Mouse (Mus musculus) gastrocnemius, adult 18-20 months (tissue): ENCODE measurements around the gene Meox1. TPM values are rescaled to one million over a fixed set of nuclear protein-coding genes. Genes with fewer than 3 reads are reported as not detected.
A peak's percentile ranks its signal among the peaks of the same experiment; 100 is the strongest.

Source experiments
- DNase-seq: peaks from one replicate; pipeline ENCODE4 v3.0.0; 2021; ENCODE audit warnings: low spot score
- long read RNA-seq, 2 experiments: library from polyadenylated mRNA; stranded (forward); transcript quantifications; one replicate each; pipeline ENCODE4 v2.0.0; 2021
- total RNA-seq, 2 experiments: library from RNA; stranded (reverse); gene quantifications; 2 replicates each; pipeline ENCODE4 v1.2.3; 2021

Gene Meox1
- 1 to 10 TPM; 1.3 to 3.8 TPM for total RNA-seq
- long read RNA-seq, experiment 1, partial matches to known transcripts, result 0 of 5 reads
- long read RNA-seq, experiment 1, other reads (novel, unspliced or antisense), result 1 of 5 reads
- long read RNA-seq, experiment 2, partial matches to known transcripts, result 0 of 4 reads
- long read RNA-seq, experiment 2, other reads (novel, unspliced or antisense), result 1 of 4 reads

DNA sequence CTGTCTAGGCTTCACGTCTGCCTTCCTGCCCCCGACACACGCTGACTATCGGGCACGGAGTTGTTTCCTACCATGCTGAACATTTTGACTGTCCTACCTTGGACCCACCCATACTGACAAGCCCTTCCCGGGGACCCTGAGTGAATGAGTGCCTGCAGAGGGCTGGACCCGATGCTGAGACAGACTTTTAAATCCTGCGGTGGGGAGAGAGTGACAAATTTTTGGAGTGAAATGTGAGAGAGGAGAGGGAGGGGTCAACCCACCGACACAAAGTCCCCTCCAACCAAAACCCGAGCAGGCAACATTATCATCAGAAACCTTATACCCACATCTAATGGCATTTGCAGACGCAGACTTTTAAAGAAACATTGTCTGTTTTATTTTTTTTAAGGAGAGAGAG is at the start of gene Meox1:
Gene Meox1, minus strand, starts transcription at position 171 of the 400 bp plus-strand sequence.
- no peak for DNase-seq

DNA sequence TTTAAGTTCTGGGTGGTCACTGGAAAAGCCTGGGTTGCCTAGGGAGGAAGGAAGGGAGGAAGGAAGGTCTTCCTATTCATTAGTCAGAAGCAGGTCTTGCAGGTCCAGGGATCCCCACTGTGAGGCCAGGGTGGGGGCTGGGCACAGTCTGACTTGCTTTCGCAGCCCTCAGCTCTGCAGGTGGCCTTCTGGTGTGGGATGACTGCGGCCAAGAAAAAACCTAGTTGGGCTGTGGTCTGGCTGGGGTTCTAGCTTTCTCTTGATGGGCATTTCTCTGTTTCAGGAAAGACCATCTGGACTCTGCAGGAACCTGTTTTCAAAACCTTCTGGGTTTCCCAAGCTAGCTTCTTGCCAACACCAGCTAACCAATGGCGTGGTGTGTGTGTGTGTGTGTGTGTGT is 48.9 kb upstream of the Meox1 start:
- DNase-seq, result no peak

DNA sequence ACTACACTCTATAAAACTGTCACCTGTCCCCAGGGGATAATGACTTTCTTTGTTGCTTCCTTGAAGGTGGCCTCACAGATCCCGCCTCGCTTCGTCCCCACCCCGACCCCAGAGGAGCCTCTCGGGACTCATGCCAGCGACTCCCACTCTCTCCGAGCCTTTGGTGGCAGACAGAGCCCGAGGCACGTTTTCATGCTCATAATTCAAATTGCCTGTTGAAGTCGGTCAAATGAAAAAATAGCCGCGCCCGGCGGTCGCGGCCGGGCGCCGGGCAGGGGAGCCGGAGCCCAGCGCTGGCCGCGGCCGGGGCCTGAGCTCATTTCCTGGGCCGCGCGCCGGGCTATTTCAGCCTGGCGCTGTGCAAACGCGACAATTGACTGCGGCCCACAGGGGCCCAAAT is 42.9 kb upstream of the Meox1 start:
- no peak for DNase-seq

DNA sequence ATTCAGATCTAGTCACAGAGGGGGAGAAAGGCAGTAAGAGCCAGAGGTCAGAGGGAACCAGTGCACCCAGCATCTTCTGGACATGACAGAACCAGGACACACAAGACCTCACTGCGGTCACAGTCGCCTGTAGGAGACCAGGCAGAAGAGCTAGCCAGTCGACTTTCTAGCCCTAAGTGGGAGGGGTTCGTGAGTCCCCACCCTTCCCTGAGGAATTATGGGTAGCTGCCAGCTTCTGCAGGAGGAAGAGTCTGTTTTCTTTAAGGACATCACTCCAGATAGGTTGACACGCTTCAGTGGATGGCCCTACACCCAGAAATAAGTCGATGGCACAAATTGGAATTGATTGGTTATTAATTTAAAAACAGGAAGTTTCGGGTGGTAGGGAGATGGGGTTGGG is 42.2 kb upstream of the Meox1 start:
- DNase-seq, result no peak

DNA sequence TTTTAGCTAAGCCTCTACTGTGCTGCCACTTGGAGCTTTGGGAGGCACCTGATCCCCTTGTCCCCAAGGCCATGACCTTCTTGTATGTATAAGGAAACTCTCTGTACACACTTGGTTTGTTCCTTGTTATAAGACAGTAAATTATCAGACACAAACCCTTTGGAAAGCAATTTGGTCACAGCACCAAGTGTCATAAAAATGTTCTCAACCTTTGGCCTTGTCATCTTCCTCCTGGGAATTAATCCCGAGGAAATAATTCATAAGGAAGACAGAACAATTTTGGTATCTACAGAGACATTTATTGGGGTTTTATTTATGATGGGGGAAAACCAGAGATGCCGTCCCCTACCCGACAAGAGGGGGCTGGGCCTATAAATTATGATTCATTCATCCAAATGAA is 41.6 kb upstream of the Meox1 start:
- DNase-seq, result no peak

DNA sequence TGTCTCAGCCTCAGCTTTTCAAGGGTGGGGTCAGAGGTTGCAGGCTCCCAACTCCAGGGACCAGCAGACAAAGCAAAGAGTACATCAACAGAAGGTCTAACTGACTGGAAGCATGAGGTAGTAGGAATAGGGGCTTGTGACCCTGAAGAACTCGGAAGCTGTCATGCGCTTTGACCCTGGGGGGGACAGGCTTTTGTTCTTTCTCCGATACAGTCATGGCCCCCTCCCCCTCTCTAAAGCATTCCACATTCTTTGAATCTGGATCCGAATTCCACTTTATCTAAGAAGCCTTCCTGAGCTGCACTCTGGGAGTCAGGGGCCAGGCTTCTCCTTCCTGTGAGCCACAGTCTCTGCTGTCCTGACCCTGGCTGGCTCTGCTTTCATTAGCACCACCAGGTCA is 37.8 kb upstream of the Meox1 start:
- no peak for DNase-seq

DNA sequence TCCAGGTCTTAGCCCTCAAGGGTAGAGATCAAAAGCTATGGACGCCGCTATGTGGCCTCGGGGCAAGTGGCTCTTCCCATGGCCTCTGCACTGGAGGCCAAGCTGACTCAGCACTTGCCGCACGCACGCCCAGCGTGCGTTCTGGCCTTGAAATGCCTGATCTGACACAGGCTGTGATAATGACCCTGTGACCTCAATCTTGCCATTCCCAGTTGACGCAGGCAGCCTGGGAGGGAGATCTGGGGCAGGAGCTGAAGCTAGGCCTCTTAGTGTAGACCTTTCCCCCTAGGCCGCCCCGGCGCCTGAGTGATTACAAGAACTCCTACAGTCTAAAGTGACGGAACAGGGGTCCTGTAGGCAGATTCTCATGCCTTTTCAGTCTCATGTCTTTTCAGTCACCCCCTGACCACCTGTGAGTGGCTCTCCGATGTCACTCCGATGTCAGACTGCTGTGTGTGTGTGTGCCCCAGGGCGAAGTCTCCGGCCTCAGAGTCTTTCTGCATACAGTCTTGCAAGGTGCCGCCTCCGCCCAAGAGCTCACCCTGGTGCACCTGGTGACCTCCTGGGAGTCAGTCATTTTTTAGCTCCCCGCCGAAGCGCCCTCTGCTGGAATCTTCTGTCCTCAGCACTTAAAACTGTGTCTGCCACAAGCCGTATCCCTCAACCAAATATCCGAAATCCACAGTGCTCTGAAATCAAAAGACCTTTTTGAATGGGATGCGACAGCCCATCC is 34.0 kb upstream of the Meox1 start:
- no peak for DNase-seq

DNA sequence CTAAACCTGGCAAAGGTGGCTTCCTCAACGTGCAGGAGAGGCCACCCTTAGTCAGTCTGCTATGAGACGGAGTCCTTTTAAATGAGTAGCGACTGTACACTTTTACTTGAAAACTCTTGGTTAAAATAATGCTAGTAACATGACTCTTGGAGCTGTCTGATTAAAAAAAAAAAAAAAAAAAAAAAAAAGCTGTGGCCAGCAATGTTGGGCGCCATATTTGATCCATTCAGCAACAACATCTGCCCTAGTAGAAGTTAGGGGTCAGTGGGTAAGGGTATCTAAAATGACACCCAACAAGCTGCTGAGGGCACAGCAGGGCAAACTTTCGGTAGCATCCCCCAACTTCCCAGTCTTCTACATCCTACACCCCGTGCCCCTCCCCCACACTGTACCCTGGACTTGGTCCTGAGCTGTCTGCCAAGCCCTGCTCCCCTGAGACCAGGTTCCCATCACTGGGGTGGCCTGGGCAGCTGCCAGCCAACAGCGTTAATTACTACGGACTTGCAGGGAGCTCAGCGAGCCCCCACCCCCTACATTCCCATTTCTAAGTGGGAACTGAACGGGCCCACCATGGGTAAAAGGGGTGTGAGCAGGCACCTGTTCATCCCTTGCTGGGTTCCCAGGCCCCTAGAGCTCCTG is 32.9 kb upstream of the Meox1 start:
- no peak for DNase-seq

DNA sequence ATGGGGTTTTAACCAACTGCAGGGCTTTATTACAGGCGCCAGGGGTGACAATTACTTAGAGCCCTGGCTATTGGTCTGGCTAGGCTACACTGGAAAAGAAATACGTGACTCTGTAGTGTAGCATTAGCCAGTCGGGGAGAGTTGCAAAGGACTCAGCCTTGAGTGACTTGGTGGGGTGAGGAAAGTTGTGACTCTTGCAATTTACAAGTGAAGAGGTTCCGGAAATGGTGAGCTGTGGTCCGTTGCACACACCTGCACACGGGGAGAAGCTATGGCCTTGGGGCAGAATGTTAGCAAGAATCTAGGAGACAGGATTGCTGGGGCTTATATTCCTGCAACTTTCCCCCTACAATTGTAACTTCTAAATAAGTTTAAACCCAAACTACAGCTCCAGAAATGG is 31.5 kb upstream of the Meox1 start:
- no peak for DNase-seq

DNA sequence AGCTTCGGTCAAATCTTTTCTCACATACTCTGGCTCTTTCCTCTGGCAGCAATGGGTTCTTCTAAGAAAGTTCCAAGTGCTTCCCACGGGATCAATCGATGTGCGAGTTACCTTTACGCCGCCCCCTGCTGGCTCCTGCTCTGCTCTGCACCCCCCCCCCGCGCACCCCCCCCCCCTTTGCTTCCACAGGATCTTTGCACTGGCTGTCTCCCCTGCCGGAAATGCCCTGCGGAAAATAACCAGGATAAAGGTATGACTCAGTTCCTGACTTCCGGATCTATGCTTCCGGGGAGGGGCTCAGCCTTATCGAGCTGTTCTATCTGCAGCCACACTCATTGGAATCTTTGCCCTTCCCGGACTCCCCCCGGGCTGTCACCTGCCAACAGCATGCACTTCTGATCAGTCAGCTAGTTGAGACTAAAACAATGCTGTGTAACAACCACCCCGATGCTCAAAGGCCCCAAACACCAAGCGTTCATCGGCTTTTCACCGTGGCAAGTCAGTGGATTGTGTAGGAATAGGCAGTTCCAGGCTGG is 30.3 kb upstream of the Meox1 start:
- no peak for DNase-seq

DNA sequence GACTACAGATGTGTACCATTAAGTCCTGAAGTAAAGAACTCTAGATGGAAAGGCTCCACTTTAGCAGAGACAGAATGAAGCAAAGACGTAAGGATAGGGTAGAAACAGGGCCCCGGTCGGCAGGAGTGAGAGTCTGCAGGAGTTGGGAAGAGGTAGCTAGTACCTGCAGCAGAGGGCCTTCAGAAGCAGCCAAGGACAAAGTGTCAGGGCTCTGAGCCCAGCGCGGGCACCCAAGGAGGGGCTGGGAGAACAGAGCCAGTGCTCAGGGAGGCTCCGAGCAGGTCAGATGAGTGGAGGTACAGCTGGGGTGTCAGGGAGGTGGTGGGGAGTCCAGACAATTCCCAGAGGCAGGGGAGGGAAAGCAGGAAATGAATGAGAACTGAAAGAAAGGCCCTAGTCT is 29.8 kb upstream of the Meox1 start:
- no peak for DNase-seq

DNA sequence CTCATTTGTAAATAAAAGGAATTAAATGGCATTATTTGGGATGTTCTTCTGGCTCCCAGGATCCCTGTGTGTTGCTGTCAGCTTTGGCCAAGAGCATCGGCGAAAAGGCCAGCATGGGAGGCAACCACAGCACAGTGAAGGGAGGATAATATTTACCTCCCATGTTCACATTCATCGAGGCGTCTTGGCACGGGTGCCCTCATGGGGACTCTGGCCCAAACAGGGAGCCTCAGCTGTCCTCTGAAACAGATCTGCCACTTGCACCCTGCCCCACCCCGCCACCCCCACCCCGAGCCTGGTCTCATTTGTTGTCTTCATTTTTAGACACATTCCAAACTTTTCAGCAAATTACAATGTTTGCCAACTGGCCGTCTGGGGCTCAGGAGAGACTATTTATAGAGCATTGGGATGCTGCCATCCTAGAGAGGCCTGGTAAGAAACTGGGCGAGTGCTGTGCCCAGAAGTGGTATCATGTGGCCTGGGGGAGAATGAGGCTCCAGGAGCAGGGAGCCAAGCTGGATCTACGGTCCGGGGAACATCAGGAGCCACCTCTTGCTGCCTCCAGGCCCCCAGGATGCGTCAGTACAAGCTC is 27.3 kb upstream of the Meox1 start:
- peak; percentile 67 for DNase-seq

DNA sequence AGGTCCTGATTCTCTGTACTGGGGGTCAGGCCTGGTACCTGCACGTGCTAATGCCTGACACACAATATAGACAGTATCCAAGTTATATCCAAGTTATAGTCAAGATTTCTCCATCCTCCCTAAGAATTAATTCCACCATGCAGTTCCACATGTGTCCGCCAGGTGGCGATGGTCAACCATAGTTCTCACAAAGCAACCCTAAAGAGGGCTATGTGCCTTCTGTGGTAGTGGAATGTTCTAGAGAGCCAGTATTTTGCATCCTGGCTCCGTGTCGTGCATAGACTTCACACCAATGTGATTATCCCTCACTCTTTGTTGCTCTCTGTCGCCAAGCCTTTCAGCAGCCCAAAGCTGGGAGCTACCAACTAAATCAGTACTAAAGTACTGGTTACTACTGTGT is 25.5 kb upstream of the Meox1 start:
- DNase-seq, result peak; percentile 80

DNA sequence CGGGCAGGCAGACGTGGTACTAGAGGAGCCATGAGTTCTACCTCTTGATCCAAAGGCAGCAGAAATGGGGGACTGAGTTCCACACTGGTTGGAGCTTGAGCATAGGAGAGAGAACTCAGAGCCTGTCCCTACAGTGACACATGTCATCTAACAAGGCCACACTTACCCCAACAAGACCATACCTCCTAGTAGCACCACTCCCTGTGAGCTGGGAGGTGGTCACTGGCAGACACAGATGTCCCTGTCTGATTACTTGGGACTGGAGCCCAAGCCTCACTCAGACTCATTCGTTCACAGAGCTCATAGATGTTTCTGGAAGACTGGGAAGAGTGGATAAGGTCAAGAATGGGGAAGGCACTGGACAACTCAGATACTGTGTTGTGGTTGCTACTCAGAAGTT is 24.4 kb upstream of the Meox1 start:
- no peak for DNase-seq

DNA sequence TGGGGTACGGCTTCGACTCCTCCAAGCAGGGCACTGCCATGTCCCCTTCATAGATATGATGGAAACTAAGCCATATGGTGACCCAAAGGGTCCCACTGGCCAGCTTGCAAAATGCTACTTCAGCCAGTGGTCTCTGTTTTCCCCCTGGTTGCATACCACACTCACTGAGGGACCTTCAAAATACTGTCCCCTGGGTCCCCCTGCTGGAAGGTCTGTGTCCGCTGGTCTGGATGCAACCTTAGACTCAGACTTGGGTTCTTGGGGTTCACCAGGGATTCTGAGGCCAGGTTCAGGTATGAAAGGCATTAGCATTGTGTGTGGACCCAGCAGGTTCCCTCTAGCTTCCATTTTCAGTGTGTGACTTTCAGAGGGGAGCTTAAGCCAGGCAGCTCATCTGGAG is 22.6 kb upstream of the Meox1 start:
- no peak for DNase-seq

DNA sequence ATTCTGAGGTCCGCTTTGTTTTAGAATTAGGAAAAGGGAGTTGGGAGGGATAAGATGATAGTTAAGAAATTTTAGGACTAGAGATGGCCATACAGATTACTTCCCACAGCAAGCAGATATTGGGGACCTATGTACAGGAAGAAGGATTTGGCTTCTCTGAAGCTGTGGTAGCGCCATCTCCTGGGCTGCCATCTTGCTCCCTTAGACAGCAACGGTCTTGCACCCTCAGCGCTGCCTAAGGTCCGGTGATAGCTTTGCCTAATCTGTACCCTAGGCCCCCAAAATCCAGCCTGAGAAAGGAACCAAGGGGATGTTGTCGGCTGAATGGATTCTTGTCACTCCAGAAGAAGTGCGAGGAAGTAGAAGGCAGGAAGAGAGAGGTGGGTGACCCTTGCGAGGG is 19.4 kb upstream of the Meox1 start:
- no peak for DNase-seq

DNA sequence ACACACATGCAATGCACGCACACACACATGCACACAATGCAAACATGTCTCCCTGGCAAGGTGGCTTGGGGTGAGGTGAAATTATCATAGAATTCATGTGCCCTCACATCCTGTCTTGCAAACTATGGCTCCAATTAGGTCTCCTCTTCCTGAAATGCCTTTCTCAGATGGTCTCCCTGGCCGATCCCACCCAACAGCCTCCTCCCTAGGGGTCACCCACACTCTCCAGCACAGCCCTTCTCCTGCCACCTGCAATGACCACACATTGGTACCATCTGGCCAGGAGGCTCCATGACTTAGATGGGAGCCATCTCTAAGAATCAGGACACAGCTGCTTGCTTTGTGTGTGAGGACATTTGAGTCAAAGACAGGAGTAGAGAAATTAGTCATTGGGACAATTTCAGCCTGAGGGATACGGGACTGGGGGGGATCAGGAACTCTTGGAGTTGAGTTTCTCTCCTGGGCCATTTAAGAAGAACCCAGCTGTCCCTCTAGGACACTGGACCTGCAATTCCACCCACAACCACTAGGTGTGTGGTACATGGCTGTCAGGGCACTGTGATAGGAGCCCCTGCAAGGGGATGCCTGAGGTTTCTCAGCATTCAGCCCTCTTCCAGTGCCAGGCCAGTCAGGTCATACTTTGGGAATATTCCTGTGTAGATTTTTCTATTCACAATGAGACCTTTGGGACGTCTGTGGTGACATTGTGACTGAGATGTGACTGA is 17.8 kb upstream of the Meox1 start:
- no peak for DNase-seq

DNA sequence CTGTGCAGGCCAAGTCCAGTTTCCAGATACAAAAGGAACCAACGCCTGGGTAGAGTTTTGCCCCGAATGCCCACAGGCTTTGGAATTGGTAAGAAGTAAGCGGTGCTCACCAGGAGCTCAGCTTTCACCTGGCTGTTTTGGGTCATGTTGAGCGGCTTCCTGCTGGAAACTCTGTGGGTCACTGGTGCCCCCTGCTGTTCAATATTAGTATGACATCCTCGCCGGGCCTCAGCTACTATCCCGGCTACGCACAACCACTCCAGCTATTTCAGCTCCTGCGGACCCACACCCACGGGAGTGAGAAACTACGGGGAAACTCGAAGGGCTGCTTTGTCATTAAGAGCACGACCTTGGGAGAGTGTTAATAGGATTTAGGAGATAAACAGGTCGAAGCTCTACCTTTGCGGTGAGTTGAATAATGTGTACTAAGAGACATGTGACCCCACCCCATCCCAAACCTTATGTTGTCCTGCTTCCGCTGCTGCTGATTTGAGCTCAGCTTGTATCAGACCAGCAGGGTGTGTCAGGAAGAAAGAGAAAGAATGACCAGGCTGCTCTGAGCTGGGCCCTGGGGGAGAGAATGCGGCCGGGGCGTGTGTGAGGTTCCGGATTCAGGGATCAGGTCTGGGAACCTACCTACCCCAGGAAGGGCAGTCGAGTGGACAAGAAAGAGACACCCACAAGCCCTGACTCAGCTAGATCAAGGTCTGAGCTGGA is 16.2 kb upstream of the Meox1 start:
- DNase-seq, result peak; percentile 82

DNA sequence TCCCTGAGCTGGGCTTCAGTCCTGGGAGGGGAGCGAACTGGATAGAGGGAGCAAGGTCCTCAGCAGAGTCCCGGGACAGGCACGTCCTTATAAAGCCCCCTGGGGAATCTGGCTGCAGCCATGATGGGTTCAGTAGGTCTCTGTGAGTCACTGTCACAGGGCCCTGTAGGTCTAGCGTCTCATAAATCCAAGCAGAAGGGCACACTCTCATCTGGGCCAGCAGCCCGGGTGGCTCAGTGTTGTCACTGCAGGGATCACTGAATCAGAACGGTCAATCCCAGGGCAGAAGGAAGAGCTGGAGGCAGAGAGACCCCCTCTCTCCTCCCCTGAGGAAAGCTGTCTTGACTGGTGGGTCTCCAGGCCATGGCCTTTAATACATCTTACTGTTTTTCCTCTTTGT is 14.6 kb upstream of the Meox1 start:
- no peak for DNase-seq

DNA sequence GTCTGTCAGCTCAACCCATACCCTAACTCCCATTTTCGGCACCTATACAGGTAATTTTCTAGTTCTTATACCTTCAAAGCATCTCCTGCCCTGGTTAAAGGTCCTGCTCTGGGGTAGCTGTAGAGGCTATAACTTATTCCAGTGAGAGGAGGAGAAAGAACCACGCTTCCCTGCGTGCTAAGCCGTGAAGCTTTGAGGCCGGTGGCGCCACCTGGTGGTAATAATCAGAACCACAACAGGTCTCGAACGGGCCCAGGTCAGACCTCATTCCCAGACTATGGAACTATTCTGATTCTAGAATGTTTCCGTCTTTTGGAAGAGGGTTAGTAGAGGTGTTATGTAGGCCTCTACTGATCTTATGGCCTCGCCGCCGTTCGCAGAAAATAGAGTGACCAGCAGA is 10.9 kb upstream of the Meox1 start:
- peak; percentile 83 for DNase-seq

DNA sequence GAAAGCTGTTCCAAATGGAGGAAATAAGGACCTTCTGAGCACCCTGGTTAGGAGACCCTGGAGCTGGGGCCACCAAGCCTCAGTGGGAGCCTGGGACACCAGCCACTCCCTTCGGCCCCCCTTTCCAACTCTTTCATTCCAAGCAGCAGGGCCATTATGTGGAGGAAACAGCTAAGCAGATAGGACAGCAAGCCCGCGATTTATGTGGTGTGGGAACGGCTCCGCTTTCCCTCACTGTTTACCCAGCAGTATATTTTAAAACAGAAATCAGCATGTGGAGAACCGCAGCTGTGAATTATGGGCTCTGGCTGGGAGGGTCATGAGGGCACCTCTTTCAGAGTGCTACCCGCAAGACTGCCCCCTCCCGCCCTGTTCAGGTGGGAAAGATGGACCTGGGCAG is 7.1 kb upstream of the Meox1 start:
- DNase-seq, result no peak
